Mouse (Mus musculus): ENCODE measurements around the gene Acsl4.

Acsl4 gene

DNA sequence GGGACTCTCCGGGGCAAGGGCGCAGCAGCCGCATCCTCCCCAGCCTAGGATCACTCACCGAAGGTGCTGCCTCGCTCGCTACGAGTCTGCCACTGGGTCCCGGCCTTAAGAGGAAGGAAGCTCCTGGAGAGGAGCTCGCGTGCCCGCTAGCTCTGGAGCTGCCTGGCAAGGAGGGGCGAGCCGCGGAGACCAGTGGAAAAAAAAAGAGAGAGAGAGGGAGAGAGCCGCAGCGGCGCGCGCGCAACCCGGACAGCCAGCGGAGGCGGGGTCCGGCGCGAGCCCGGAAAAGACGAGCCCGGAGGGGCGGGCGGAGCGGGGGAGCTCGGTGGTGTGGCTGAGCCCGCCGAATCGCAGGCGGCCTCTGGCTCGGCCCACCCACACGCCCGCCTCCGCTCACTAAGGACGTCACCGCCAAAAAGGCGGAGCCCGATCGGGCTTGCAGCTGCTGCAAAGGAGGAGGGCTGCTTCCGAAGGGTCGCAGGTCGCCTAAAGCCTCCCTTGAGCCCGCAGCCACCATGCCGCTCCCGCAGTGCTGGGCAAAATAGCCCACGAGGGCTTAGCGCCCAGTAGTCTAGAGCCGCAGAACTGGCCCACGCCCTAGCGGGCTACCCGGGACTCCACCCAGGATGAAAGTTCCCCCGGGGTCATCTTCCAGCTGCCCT, at the start of gene Acsl4:
Gene Acsl4 (minus strand): TSS at position 289 of the 662 bp plus-strand sequence.
- DNase-seq (ENCODE audit: low spot score in 2 of 2): peak; percentile 71 to 85

DNA sequence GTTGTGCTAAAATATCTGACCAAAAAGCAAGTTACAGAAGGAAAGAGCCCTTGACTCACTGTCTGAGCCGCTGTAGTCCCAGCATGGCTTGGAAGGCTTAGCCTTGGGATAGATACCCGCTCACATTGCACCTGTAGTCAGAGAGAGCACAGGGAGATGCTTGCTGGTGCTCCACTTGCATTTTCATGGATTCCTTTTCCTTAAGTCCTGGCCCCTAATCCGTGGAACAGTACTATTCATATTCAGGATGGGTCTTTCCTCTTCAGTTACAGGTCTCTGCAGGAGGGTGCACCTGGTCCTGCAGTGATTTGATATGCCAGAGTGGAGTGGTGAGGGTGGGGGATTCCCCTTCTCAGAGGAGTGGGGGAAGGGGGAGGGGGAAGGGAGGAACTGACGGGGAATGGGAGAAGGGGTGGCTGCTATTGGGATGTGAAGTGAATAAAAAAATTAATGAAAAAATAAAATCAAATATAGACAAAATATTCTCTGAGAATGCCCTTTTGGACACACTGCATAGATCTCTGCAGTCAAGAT, 47.7 kb upstream of the Acsl4 start:
- DNase-seq (ENCODE audit: low spot score in 2 of 2): no peak

DNA sequence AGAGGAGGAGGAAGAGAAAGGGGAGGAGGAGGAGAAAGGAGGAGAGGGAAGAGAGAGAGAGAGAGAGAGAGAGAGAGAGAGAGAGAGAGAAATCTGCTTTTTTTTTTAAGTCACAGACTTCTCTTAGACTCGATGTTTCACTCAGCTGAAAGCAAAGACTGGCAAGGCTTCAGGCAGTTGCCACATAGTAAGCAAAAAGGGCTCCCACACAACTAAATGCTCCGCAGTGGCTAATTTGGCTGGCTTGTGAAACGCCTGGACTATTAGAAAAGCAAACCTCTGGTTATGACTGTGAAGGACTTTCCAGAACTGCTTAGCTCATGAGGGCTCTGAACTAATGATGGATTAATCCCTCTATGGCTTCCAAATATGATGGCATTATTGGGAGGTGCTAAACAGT, 42.5 kb upstream of the Acsl4 start:
- no peak for DNase-seq (ENCODE audit: low spot score in 2 of 2)

DNA sequence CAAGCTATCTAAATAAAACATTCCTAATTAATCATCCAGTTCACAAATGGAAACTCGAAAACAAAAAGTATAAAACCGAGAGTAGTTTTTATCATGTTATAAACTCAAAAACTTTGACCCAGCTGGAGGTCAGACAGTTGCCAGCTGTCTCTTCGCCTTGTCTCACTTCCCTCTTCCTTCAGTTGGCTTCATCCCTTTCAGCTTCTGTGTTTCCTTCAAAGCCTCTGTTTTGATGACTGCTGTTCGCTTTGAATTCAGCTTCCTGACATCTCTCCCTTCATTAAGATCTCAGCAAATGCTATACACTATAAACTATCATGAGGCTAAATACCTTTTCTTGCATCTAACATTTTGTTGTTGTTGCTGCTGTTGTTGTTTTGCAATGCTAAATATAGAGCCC, 36.8 kb upstream of the Acsl4 start:
- no peak for DNase-seq (ENCODE audit: low spot score in 2 of 2)

DNA sequence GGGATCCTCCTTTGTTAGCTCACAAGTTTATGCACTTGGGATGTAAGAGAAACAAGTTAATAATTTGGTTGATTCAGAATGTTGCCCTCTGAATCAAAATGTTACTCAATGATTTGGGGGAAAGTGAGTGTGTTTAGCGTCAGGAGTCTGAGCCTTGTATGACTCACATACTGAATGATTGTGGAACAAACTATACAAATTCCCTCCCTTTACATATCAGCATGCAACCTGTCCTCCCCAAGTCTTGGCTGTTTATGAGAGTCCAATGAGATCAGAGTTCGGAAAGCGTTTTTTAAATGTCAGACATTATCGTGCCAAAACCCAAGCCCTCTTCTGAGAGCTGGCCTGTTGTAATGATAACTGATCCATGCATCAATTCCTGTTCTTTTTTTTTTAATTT, 36.3 kb upstream of the Acsl4 start:
- DNase-seq (ENCODE audit: low spot score in 2 of 2): no peak

DNA sequence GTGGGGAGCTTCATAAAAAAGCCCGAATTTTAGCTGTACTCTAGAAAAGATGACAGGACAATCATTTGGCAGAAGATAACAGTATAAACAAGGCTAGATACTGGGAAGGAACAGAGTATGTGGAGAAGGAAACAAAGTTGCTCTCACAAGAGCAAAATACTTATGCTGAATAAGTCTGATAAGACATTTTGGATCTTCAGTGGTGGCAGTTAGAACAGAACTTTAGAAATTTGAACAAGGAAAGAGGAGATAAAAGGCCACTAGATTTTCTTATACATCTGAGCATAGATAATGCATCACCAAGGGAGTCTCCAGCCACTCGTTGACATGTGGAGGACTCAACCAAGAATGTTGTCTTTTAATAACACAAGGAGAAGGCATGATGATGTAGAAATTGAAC, 23.5 kb upstream of the Acsl4 start:
- no peak for DNase-seq (ENCODE audit: low spot score in 2 of 2)

DNA sequence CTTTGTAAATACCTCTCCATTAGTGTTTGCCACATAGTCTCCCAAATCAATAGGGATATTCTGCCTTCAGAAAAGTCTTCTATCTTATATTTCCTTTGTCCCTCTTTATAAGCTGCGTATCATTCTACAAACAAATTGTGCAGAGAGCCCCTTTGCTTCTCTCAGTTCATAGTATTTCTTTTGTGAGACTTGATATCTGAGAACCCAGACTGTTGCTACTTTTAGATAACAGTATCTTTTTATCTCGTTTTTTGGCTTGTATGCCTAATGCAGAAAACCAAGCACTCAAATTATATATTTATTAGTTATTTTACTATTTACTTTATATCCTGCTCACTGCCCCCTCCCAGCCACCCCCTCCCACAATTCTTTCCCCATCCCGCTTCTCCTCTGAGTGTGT, 19.7 kb upstream of the Acsl4 start:
- no peak for DNase-seq (ENCODE audit: low spot score in 2 of 2)

DNA sequence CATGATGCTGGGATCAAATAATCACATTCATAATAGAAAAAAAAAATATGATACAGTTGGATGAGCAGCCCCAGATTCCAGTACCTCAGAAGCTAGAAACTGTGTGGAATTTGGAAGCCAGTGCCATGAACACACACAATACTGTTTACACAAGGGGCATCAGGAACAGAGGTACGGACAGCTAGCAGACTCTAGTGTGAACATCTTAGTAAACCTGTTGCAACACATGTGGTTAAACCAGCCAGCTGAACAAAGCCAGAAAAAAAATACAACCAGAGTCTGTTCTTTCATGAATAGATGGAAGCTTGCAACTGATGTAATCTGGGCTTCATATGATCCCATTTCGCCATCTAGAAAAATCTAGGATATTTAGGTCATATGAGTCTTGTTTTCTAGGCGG, 19.0 kb upstream of the Acsl4 start:
- no peak for DNase-seq (ENCODE audit: low spot score in 2 of 2)

DNA sequence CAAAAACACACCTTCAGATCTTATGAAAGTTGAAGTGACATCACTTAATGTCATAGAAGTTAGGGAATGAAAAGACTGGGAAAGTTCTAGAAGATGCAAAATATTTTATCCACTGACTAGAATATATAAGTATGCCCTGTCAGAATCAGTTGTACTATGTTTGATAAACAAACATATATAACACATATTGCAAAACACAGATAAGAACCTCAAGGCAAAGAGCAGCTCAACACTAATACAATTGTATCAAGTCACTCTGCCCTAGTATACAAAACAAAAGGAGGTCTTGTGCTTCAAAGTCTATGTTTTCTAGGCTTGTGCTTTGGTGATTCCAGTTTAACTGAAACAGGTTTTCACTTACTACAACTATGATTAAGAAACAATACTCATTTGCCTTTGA, 12.8 kb upstream of the Acsl4 start:
- no peak for DNase-seq (ENCODE audit: low spot score in 2 of 2)

DNA sequence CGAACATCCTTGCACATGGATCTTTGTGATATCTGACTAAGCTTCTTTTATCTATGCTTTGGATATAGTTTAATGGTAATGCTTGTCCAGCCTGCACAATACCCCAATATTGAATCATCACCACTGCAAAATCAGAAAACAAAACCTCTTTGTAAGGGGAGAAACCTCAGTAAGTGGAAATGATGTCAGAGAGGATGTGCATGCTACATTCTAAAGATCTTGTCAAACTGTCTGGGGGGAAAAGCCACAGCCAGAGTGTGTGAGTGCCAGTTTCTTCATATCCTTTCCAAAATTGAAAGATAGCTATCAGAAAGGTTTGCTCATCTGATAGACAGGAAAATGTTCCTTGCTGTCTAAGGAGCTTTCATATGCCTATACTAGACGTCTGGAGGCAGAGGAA, 8.3 kb upstream of the Acsl4 start:
- DNase-seq (ENCODE audit: low spot score in 2 of 2): no peak

DNA sequence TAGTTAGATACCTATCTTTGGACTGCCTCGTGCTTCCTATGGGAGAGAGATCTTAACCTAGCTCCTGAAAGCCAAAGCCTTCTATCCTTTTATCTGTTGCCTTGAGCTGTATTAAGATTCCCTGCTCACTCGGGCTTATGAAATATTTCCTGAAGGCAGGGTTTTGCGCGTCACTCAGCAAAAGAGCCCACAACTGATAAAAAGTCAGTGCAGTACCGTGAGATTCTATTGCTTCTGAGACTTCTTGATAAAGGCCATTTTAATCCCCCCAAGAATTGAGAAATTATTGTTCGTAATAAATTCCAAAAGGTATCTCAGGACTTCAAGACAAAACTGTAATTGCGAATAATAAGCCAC, 552 bp upstream of the Acsl4 start:
- DNase-seq (ENCODE audit: low spot score in 2 of 2): no peak

DNA sequence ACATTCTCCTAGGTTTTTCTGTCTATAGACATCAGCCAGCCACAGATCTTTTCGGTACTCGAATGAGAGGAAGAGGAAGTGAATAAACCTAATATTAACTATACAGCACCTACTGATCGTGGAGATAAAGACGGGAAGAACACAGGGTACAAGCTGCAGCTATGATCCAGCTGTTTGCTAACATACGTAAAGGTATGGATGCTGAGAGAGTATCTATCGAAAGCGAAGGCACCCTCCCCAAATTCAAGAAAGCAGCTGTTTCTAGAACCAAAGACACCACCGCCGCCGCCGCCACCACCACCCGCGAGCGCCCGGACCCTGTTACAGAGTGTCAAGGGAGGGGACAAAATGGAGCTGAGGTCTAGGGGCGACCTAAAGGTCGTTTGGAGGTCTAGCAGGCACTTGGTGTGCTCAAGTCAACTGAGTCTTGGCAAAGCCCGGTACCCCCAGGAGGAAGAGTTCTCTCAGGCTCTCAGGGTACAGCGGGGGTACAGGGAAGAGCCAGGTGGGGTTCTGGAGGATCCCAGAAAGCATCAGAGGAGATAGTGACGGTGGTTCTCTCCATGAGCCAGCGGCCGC, 665 bp downstream of the Acsl4 start:
- peak in 1 of 2 experiments; percentile 5 for DNase-seq (ENCODE audit: low spot score in 2 of 2)

DNA sequence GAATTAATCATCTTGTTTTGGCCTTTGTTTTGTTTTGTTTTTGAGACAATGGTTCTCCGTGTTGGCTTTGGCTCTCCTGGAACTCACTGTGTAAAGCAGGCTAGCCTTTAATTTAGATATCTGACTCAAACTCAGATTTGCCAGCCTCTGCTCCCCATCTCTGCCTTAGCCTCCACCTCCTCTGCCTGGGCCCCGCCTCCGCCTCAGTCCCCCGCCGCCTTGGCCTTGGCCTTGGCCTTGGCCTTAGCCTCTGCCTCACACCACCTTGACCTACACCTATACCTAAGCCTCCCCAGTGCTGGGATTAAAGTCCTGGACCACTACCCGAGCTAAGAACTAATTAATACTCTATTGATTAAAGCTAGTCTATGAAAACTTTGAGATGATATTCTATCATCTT, 2.2 kb downstream of the Acsl4 start:
- DNase-seq (ENCODE audit: low spot score in 2 of 2): no peak

DNA sequence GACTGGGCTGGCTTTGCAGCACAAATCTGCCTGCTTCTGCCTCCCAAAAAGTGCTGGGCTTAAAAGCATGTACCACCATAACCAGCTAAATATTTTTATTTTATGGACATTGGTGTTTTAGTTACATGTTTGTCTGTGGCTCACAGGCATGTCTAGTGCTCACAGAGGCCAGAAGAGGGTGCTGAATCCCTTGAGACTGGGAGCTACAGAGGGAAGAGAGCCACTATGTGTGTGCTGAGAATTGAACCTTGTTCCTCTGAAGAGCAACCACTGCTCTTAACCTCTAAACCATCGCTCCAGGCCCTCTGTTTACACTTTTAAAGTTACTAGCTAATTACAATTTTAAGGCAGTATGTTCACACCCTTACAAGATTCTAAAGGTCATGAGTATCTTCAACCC, 2.7 kb downstream of the Acsl4 start:
- DNase-seq (ENCODE audit: low spot score in 2 of 2): no peak

DNA sequence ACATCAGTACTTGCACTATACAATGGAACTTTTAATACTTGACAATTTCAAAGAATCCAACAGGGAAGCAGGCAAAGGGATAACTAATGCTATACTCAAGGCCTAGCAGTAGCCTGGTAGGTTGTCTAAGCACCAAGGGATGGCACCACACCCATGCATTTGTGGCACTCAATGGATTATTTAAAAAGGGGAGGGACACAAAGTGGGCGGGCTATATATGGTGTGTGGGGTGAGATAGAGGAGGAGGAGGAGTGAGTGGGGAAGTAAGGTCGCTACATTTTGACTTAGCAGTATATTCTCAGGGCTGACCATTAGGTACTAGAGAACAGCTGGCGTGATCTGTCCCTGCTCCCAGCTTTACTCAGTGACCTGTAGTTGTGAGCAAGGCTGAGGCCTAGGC, 5.4 kb downstream of the Acsl4 start:
- no peak for DNase-seq (ENCODE audit: low spot score in 2 of 2)

DNA sequence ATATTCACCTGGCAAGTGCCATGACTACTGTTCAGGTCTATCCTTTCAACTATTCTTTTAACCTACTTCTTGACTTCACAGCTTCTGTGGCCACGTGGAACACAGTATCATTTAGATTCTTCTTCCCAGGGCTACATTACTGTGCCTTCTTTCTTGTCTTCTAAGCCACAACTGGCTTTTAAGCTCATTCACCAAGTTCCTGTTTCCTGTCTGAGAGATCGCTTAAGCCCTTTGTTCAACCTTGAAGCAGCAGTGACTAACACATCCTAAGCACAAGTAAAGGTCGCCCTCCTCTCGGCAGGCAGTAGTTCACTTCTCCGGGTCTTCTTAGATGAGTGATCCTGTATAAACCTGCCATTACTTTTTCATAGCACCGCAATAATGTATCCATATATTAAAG, 10.4 kb downstream of the Acsl4 start:
- no peak for DNase-seq (ENCODE audit: low spot score in 2 of 2)

DNA sequence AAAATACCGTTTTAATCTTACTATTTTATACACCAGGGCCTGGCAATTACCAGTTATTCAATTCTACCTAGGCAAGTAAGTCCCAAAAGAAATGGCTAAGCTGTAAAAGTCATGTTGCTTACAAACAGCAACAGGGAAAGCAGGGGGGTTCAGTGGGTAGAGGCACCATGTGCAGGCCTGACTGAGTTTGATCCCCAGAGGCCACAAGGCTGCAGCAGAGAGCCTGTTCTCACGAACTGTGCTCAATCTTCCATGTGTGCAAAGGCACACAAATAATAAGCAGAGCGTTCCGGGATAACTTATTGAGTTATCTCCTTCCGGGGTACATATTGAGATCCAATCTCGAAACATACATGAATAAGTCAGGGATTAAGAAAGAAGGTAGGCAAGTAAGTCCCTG, 12.3 kb downstream of the Acsl4 start:
- no peak for DNase-seq (ENCODE audit: low spot score in 2 of 2)

DNA sequence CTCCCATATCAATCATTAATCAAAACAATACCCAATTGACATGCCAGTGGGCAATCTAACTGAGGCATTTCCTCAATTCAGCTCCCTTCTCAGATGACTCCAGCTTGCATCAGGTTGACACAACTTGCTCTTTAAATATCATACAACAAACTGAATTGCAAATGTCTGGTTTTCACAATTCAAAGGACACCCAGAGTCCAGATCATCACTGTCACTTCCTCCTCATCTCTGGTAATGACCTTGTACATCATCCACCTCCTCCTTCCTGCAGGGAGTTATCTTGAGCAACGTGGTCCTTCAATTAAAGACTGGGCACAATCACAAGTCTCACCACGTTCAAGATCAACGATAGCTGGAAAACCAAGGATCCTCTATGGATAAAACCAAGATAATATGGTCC, 13.0 kb downstream of the Acsl4 start:
- DNase-seq (ENCODE audit: low spot score in 2 of 2): no peak

DNA sequence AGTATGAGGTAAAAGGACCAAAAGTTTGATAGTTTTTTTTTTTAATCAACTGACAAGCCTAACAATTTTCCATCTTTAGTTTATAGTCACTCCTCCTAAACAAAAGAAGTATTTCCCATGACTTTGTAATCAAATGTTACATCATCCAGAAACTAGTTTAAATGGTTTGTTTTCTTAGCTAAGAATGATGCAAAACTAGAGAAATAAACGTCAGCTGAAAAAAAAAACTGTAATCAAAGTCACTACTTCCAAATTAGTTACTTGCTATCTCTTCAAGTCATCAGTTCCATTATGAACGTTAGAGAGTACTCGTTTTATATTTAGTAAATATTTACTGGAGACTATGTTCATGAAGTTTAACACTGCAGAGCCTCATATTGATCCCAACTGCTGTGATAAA, 13.6 kb downstream of the Acsl4 start:
- DNase-seq (ENCODE audit: low spot score in 2 of 2): no peak

DNA sequence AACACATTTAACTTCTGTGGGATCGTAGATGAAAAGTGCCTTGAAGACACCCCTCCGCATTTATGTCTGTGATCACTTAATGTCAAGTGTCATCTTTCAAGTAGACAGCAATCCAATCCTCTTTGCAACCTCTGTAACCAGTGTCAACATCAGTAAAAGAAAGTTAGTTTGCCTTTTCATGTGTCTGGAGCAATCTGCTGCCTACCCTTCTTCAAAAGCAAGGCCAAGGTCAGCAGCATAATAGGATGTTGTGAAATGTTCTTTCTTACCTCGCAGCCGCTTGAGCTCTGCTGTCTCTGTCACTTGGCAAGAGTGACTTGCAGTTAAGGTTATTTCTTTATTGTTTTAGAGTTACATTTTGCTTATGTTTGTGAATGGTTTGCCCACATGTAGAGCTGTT, 14.8 kb downstream of the Acsl4 start:
- no peak for DNase-seq (ENCODE audit: low spot score in 2 of 2)

DNA sequence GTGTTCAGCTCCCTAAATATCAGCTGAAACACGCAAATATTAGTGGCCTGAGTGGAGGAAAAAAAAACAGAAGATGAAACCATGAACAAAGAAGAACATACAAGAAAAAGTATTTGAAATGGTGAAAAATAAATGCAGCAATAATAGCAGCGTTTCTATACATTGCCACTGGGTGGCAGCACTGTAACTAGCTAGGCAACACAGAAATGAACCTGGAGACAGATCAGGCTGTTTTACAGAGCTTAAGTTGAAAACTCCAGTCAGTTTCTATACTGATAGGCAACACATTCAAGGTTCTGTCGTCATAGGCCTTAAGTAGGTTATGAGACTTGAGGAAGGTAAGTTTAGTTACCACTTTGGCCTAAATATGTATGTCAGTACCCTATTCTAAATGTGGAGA, 17.9 kb downstream of the Acsl4 start:
- DNase-seq (ENCODE audit: low spot score in 2 of 2): no peak

DNA sequence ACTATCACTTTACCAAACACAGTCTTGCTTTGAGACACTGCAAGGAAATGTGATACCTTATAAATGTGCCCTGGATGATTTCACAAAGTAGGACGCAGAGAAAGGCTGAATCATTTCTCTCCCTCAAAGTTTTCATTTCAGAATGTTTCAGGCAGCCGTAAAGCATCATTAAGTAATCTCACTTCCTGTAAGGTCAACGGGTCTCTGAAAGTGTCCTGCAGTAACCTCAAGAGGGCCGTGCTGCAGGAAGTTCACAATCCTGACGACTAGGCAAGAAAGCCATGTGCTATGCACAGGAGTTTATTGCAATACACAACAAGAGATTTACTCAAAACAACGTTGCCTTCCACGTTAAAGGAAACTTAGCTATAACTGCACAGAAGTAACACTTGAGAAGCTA, 20.4 kb downstream of the Acsl4 start:
- DNase-seq (ENCODE audit: low spot score in 2 of 2): peak in 1 of 2 experiments; percentile 8

DNA sequence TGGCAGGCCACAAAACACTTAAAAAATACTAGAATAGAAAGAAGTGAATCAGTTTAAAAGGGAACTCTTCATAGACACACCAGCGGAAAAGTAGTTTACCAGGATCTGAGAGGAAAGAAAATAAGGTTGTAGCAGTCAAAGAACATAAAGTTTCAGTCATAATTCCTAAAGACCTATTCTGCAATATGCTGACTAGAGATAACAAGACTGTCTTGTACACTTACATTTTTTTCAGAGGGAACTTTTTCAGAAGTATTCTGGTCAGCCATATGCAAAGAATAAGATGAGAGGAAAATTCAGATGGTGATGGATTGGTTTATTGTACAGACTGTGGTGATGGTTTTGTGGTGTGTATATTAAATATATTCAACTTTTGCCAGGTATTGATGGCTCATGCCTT, 26.5 kb downstream of the Acsl4 start:
- DNase-seq (ENCODE audit: low spot score in 2 of 2): no peak

DNA sequence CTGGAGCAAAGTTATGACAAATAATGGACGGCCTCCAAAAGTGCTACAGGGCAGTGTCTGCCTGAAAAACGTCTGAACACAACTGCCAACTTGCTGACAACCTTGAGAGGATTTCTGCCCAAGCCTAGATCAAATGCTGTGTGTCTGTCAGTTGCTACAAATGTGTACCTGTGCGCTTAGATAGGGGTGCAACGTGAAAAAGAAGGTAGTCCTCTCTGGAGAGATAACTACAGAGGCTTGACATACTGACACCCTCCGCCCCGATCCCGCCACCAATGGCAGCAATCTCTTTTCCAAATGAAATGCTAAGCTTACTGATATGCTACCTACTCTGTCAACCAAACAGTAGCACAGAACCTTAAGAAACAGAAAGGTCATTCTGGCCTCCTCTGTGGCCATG, 31.3 kb downstream of the Acsl4 start:
- no peak for DNase-seq (ENCODE audit: low spot score in 2 of 2)

Data from urinary bladder, adult 18-20 months (tissue).